Mouse (Mus musculus) hindbrain, embryonic 16.5 days (tissue): ENCODE results near the gene Gm9803. TPM values are rescaled to one million over a fixed set of nuclear protein-coding genes. Genes with fewer than 3 reads are reported as not detected.

Experiments used
- ATAC-seq: fragments of 200-750 bp; cut with Nextera tagmentation; 2 replicates; pipeline ENCODE4 v1.8.0; 2017; ENCODE audit warnings: moderate TSS enrichment, moderate library complexity
- H3K27ac ChIP-seq: fragments of 300-500 bp; sonication (generic); 2 replicates; pipeline ENCODE4 v1.5.1; 2014; ENCODE audit warnings: low read depth, mild to moderate bottlenecking, control low read depth, low read length, moderate library complexity
- H3K27me3 ChIP-seq: fragments of 300-500 bp; sonication (generic); replicated peaks from 2 replicates; pipeline ENCODE4 v1.6.1; 2014; ENCODE audit warnings: low read length; ENCODE audit not compliant: control insufficient read depth, insufficient read depth
- H3K36me3 ChIP-seq: fragments of 300-500 bp; sonication (generic); 2 replicates; pipeline ENCODE4 v1.6.1; 2014; ENCODE audit warnings: mild to moderate bottlenecking, low read length, moderate library complexity, mixed read lengths; ENCODE audit not compliant: control insufficient read depth, insufficient read depth
- H3K4me1 ChIP-seq: fragments of 300-500 bp; sonication (generic); 2 replicates; pipeline ENCODE4 v1.6.1; 2014; ENCODE audit warnings: low read depth, low read length; ENCODE audit not compliant: control insufficient read depth, insufficient read depth
- H3K4me2 ChIP-seq: fragments of 300-500 bp; sonication (generic); 2 replicates; pipeline ENCODE4 v1.6.1; 2014; ENCODE audit warnings: mild to moderate bottlenecking, low read length, control low read depth, moderate library complexity
- H3K4me3 ChIP-seq: fragments of 300-500 bp; sonication (generic); 2 replicates; pipeline ENCODE4 v1.5.1; 2014; ENCODE audit warnings: mild to moderate bottlenecking, low read length, control low read depth, moderate library complexity
- H3K9ac ChIP-seq: fragments of 300-500 bp; sonication (generic); 2 replicates; pipeline ENCODE4 v1.6.1; 2014; ENCODE audit warnings: low read depth, mild to moderate bottlenecking, control low read depth, low read length, moderate library complexity
- H3K9me3 ChIP-seq: fragments of 300-500 bp; sonication (generic); 2 replicates; pipeline ENCODE4 v1.6.1; 2014; ENCODE audit warnings: mild to moderate bottlenecking, low read length, moderate library complexity; ENCODE audit not compliant: control insufficient read depth
- WGBS: fragments of 180-500 bp; shearing (Covaris S2); extraction: QIAGEN DNeasy Blood & Tissue Kit; methylation state at CpG from one replicate; pipeline ENCODE4 v1.1.7; 2014; 5-methylcytosine and 5-hydroxymethylcytosine counted together
- polyA plus RNA-seq: library from polyadenylated mRNA; unstranded; fragments of >200 nt; fragmentation: Nextera tagmentation; extraction: Ambion mirVana; gene quantifications from 2 replicates; pipeline ENCODE4 v1.2.1, GENCODE M21; 2015

Gm9803 gene
- polyA plus RNA-seq, 1 experiment from 2014 or later = 49.0 TPM

DNA sequence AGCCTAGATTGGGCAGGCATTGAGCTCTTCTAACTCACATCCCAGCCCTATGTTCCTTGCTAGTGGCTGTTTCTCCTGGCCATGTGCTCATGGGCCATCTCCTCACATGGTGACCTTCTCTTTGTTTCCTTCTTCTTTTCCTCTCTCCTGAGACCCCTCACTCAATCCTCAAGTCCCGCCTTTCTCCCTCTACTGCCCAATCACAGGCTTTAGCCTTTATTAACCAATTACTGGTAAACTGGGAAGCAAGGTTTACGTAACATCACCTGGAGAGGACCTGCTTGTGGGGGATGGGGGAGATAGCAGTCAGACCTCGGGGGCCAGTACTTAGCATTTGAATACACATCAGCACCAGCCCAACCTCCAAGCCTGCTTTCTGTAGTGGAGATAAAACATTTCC, 27.5 kb downstream of the Gm9803 start:
- peak; percentile 77 for ATAC-seq
- Histone ChIP-seq H3K27ac (no peak overlapping the region), H3K4me2 (0 out of 2 replicates have a peak overlapping the region, but pooled peaks have one; percentile 10), H3K36me3 (no peaks in the 10 kb centered on the region), H3K4me3 (no peak overlapping the region), H3K9ac (no peak overlapping the region), H3K27me3 (no peaks in the 10 kb centered on the region), H3K4me1 (no peaks in the 10 kb centered on the region), H3K9me3 (no peaks in the 10 kb centered on the region)
- WGBS = 29% methylated on average over 3 of the region's 3 CpGs

DNA sequence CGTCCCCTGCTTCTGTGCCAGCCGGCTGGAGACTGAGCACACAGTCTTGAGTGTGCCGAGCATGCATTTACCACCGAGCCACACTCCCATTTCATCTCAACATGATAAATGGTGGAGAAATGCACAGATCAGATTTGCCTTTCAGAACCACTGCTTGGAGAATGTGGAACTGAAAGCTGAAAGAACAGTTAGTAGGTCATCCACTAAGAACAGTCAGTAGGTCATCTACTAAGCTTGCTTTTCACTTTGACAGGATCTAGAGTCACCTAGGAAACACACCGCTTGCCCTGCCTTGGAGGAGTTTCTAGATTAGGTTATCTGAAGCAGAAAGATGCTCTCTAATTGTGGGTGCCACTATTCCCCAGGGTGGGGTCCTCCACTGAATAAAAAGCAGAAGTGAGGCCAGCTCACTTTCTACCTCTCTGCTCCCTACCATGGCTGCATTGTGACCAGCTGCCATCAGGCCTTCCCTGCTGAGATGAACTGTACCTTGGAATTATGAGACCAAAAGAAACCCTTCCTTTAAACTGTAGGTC, 33.8 kb downstream of the Gm9803 start:
- Histone ChIP-seq H3K36me3 (no peaks in the 10 kb centered on the region), H3K4me1 (no peaks in the 10 kb centered on the region), H3K4me2 (no peak overlapping the region), H3K9me3 (no peaks in the 10 kb centered on the region), H3K9ac (no peak overlapping the region), H3K27me3 (no peaks in the 10 kb centered on the region), H3K27ac (no peak overlapping the region), H3K4me3 (no peak overlapping the region)
- WGBS = 90% methylated on average over 5 of the region's 5 CpGs
- no peak for ATAC-seq

DNA sequence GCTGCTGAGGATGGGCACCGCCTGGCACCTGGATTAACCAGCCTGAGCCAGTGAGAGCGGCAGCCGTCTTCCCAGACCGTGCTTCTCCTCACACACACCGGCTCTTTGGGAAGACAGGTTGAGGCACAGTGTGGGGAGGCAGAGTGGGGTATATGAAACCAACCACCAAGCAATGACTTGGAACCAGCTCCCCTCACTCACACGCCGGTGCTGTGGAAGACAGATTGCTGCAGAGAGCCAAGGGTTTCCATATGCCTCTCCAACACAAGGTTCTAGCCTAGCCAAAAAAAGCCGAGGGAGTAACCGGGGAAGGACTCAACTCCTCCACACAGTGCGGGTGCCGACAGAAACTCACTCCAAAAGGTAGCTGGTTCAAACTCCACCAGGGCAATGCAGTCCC, 35.4 kb downstream of the Gm9803 start:
- Histone ChIP-seq H3K9me3 (no peaks in the 10 kb centered on the region), H3K4me2 (no peak overlapping the region), H3K4me3 (no peak overlapping the region), H3K4me1 (no peaks in the 10 kb centered on the region), H3K9ac (no peak overlapping the region), H3K27me3 (no peaks in the 10 kb centered on the region), H3K27ac (no peak overlapping the region), H3K36me3 (no peaks in the 10 kb centered on the region)
- 78% methylated on average over 11 of the region's 11 CpGs for WGBS
- no peak for ATAC-seq

DNA sequence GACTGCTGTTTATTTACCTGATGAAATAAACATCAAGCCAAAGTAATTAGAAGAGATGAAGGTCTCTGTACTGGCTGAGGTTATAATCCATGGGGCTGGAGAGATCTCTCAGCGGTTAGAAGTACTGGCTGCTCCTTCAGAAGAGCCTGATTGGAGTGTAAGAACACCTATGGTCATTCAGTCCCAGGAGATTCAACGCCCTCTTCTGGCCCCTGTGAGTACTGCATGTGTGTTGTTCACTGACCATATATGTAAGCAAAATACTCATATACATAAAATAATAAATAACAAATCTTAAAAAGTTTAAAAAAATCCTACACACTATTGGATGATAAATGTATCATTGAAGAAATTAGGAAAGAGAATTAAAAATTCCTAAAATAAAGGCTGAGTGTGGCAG, 36.9 kb downstream of the Gm9803 start:
- Histone ChIP-seq H3K4me1 (no peaks in the 10 kb centered on the region), H3K27ac (no peak overlapping the region), H3K9ac (no peak overlapping the region), H3K9me3 (no peaks in the 10 kb centered on the region), H3K4me2 (no peak overlapping the region), H3K36me3 (no peaks in the 10 kb centered on the region), H3K4me3 (no peak overlapping the region), H3K27me3 (no peaks in the 10 kb centered on the region)
- WGBS = 34% methylated on average over 2 of the region's 2 CpGs
- ATAC-seq = no peak

DNA sequence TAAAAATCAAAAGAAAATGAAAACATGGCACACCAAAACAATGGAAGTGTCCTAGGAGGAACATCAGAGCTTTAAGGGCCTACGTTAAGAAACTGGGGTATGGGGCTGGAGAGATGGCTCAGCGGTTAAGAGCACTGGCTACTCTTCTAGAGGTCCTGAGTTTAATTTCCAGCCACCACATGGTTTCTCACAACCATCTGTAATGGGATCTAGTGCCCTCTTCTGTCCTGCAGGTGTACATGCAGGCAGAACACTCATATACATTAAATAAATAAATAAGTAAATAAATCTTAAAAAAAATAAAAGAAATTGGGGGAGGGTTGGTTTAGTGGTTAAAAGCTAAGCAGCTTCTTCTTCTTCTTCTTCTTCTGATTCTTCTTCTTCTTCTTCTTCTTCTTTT, 37.4 kb downstream of the Gm9803 start:
- no peak overlapping the region for H3K4me3 ChIP-seq
- H3K27me3 ChIP-seq = no peaks in the 10 kb centered on the region
- no peaks in the 10 kb centered on the region for H3K36me3 ChIP-seq
- H3K27ac ChIP-seq = no peak overlapping the region
- H3K4me1 ChIP-seq = no peaks in the 10 kb centered on the region
- H3K9me3 ChIP-seq = no peaks in the 10 kb centered on the region
- WGBS = 89% methylated on average over 2 of the region's 2 CpGs
- H3K4me2 ChIP-seq = no peak overlapping the region
- H3K9ac ChIP-seq = no peak overlapping the region
- ATAC-seq = no peak

Other genes starting within 250 kb of the Gm9803 start
- gene Bend3, start 45.3 kb upstream of the Gm9803 start, polyA plus RNA-seq = 1.6 and 3.3 TPM in 2 replicates
- 64.8 and 74.9 TPM in 2 replicates for gene 1700021F05Rik, start 16.9 kb downstream of the Gm9803 start, polyA plus RNA-seq
- gene Cd24a, start 54.2 kb downstream of the Gm9803 start, polyA plus RNA-seq = 546 and 598 TPM in 2 replicates